Mouse (Mus musculus) ES-E14 (cell line): ENCODE results near the gene Itgb3. TPM values are rescaled to one million over a fixed set of nuclear protein-coding genes. Genes with fewer than 3 reads are reported as not detected.

ENCODE experiments used
- DNase-seq: peaks from one replicate; pipeline ENCODE4 v3.0.0-alpha.2; 2013; ENCODE audit warnings: low read depth, low spot score
- H3K27ac ChIP-seq: 2 replicates; pipeline ENCODE4 v1.5.1; 2012; ENCODE audit warnings: low read depth, mild to moderate bottlenecking, low read length, moderate library complexity, mixed read lengths; ENCODE audit not compliant: poor library complexity, insufficient read depth, severe bottlenecking
- H3K36me3 ChIP-seq: 2 replicates; pipeline ENCODE4 v1.6.1; 2012; ENCODE audit warnings: mild to moderate bottlenecking, low read length, moderate library complexity, mixed read lengths; ENCODE audit not compliant: control insufficient read depth, poor library complexity, insufficient read depth, severe bottlenecking
- H3K4me1 ChIP-seq, 2 experiments: fragments of 150-350 bp in 1 of 2; sonication (generic) in 1 of 2; 2 replicates each; pipeline ENCODE4 v1.6.1; 2012; ENCODE audit warnings: low read length in 2 of 2, mild to moderate bottlenecking in 1 of 2, mixed read lengths in 1 of 2; ENCODE audit not compliant: control insufficient read depth in 2 of 2, insufficient read depth in 2 of 2, poor library complexity in 1 of 2
- H3K4me3 ChIP-seq, 2 experiments: fragments of 150-350 bp in 1 of 2; sonication (generic) in 1 of 2; 2 replicates each; pipeline ENCODE4 v1.5.1; 2012; ENCODE audit warnings: low read length in 2 of 2, low read depth in 1 of 2, mild to moderate bottlenecking in 1 of 2, mixed read lengths in 1 of 2; ENCODE audit not compliant: insufficient read depth in 1 of 2, poor library complexity in 1 of 2, severe bottlenecking in 1 of 2
- H3K9ac ChIP-seq: 2 replicates; pipeline ENCODE4 v1.6.1; 2012; ENCODE audit warnings: low read depth, mild to moderate bottlenecking, low read length, mixed read lengths; ENCODE audit not compliant: poor library complexity, insufficient read depth, severe bottlenecking
- H3K9me3 ChIP-seq: fragments of 150-350 bp; sonication (generic); 2 replicates; pipeline ENCODE4 v1.6.1; 2012; ENCODE audit warnings: low read depth, mild to moderate bottlenecking, low read length; ENCODE audit not compliant: control insufficient read depth, insufficient read depth
- CHD2 ChIP-seq: IDR thresholded peaks from 2 replicates; pipeline ENCODE4 v1.6.1; 2014; ENCODE audit warnings: mild to moderate bottlenecking, low read depth, low read length, inconsistent platforms
- HCFC1 ChIP-seq: IDR thresholded peaks from 2 replicates; pipeline ENCODE4 v1.6.1; 2012; ENCODE audit warnings: low read length, inconsistent platforms, borderline replicate concordance; ENCODE audit not compliant: insufficient read depth
- MAFK ChIP-seq: IDR thresholded peaks from 2 replicates; pipeline ENCODE4 v1.6.1; 2014; ENCODE audit warnings: mild to moderate bottlenecking, low read depth, low read length, inconsistent platforms; ENCODE audit not compliant: insufficient read depth
- ZC3H11A ChIP-seq: IDR thresholded peaks from 2 replicates; pipeline ENCODE4 v1.6.1; 2012; ENCODE audit warnings: low read depth, mild to moderate bottlenecking, inconsistent platforms, low read length, borderline replicate concordance
- ZNF384 ChIP-seq: IDR thresholded peaks from 2 replicates; pipeline ENCODE4 v1.6.1; 2012; ENCODE audit warnings: low read depth, low read length, inconsistent platforms
- in situ Hi-C, 2 experiments: fragments of 600-800 bp; cut with MboI; formaldehyde crosslinking; loops; one replicate each; pipeline ENCODE4 v1.15.1; 2025; ENCODE audit warnings: low sequenced_read_pairs in 2 of 2, inconsistent platforms in 1 of 2; ENCODE audit not compliant: unreplicated experiment in 2 of 2
- total RNA-seq: library from RNA; depleted of rRNA; stranded (reverse); fragments of 300-350 nt; gene quantifications from 2 replicates; pipeline ENCODE4 v1.2.3, GENCODE M21; 2012

Itgb3 gene
- total RNA-seq, 1 experiment: 7.7 TPM

DNA sequence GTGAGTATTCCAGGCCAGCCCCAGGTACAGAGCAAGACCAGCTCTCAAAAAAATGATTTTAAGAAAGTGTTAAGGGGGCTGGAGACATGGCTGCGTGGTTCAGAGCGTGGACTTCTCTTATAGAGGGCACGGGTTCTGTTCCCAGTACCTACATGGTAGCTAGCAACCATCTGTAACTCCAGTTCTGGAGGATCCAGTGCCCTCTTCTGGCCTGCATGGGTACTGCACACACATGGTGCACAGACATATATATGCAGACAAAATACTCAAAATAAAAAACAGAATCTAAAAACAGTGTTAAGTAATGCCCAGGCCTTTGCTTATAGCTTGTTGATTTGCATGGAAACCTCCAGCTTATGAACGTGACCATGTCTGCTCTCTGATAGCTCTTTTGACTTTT, 52.8 kb downstream of the Itgb3 start:
- DNase-seq: no peak
- H3K4me1 ChIP-seq: peaks cover 0 to 2% of the 10 kb centered on the region in 2 experiments; a peak in 1 of 4 replicates
- no peak overlapping the region for H3K27ac ChIP-seq
- in situ Hi-C loops: no loop called here
- H3K9ac ChIP-seq: no peak overlapping the region
- no peak overlapping the region for H3K4me3 ChIP-seq
- no peaks in the 10 kb centered on the region for H3K9me3 ChIP-seq
- H3K36me3 ChIP-seq: no peaks in the 10 kb centered on the region
- TF ChIP-seq ZC3H11A: no peak
- TF ChIP-seq HCFC1: no peak
- TF ChIP-seq ZNF384: no peak
- no peak for TF ChIP-seq CHD2

- Histone ChIP-seq H3K4me3 (no peak overlapping the region), H3K36me3 (no peaks in the 10 kb centered on the region), H3K9me3 (no peaks in the 10 kb centered on the region), H3K9ac (no peak overlapping the region), H3K4me1 (peaks cover 0 to 2% of the 10 kb centered on the region in 2 experiments; a peak in 1 of 4 replicates), H3K27ac (no peak overlapping the region)
- in situ Hi-C loops: no loop called here
- TF ChIP-seq ZC3H11A: no peak
- no peak for TF ChIP-seq MAFK
- TF ChIP-seq ZNF384: no peak
- TF ChIP-seq CHD2: no peak
- TF ChIP-seq HCFC1: no peak
- no peak for DNase-seq
These were observed 53.3 kb downstream of the Itgb3 start for GRCm38 (mm10) chr11:104661106-104661505.

DNA sequence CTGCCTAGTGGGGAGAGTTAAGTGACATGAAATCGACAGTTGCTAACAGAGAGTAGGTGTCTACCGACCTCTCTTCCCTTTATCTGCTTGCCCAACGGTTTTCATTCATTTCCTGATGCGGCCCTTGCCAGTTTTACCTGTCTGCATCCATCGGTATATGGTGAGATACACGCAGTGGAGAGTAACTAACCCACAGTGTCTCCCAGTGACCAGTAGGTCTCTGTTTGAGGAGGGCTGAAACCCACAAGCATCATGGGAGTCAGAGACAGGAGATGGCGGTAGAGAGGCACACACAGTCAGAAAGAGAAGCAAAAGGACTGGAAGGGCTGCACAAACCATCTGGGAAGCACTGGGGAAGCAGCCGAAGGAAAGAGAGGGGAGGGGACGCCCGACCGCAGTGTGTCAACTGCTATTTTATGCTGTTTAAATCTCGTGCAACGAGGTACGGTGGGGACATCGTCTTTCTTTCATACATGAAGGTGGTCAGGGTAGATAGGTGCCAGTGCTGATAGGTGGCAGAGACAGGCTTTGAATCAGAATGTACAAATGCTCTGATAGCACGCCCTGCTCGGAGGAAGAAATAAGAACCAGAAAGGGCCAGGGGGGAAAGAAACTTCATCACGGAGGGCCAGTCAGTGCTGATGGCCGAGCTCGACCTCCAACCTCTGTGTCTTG, 53.9 kb downstream of the Itgb3 start:
- Histone ChIP-seq H3K9me3 (no peaks in the 10 kb centered on the region), H3K4me1 (peaks cover 0 to 2% of the 10 kb centered on the region in 2 experiments; a peak in 1 of 4 replicates), H3K27ac (no peak overlapping the region), H3K9ac (no peak overlapping the region), H3K4me3 (no peak overlapping the region), H3K36me3 (no peaks in the 10 kb centered on the region)
- no peak for DNase-seq
- no peak for TF ChIP-seq HCFC1
- TF ChIP-seq ZNF384: no peak
- TF ChIP-seq ZC3H11A: no peak
- TF ChIP-seq MAFK: no peak
- TF ChIP-seq CHD2: no peak
- in situ Hi-C loops: no loop called here

DNA sequence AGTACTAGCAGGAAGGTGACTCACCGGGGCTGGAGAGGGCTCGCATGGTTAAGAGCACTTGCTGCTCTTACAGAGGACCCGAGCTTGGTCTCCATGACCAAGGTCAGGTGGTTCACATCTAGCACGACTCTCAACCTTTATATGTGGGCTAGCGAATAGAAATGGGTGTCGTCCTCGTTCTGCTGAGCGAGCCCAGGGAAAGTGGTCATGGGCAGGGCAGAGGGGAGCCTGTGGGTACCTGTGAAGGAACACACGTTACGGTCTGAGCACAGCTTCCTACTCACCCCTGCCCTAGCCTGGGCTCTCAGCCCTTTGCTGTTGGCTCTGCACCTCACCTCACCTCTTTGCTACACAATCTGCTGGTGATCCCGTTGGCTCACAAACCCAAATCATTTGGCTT, 54.8 kb downstream of the Itgb3 start:
- Histone ChIP-seq H3K9ac (no peak overlapping the region), H3K4me3 (no peak overlapping the region), H3K27ac (no peak overlapping the region), H3K9me3 (no peaks in the 10 kb centered on the region), H3K4me1 (peaks cover 0 to 2% of the 10 kb centered on the region in 2 experiments; a peak in 1 of 4 replicates), H3K36me3 (no peaks in the 10 kb centered on the region)
- TF ChIP-seq ZC3H11A (no peak), CHD2 (no peak), HCFC1 (no peak), ZNF384 (no peak), MAFK (no peak)
- DNase-seq: no peak
- in situ Hi-C loops: no loop called here
